Mouse (Mus musculus): ENCODE results near the gene S100a13. TPM values are rescaled to one million over a fixed set of nuclear protein-coding genes. Genes with fewer than 3 reads are reported as not detected.

Gene S100a13
- total RNA-seq, 2 experiments from 2014 or later = 20.9 to 21.8 TPM

- intact Hi-C loops (cut with DNase I) = no loop called here
- no peak for DNase-seq (ENCODE audit: low spot score in 2 of 2)
Measured at GRCm38 (mm10) chr3:90537141-90537904, 23.1 kb downstream of the S100a13 start, which contains the start of gene S100a16. Gene S100a16, plus strand, starts transcription at chr3:90537254.

- intact Hi-C loops (cut with DNase I) = no loop called here
- no peak for DNase-seq (ENCODE audit: low spot score in 2 of 2)
Measured at GRCm38 (mm10) chr3:90537905-90538296, 23.7 kb downstream of the S100a13 start.

- intact Hi-C loops (cut with DNase I) = no loop called here
- no peak for DNase-seq (ENCODE audit: low spot score in 2 of 2)
Measured at GRCm38 (mm10) chr3:90540904-90541303, 26.7 kb downstream of the S100a13 start.

- intact Hi-C loops (cut with DNase I) = no loop called here
- no peak for DNase-seq (ENCODE audit: low spot score in 2 of 2)
Measured at GRCm38 (mm10) chr3:90549676-90550420, 35.6 kb downstream of the S100a13 start.

- intact Hi-C loops (cut with DNase I) = no loop called here
- DNase-seq (ENCODE audit: low spot score in 2 of 2) = no peak
Measured at GRCm38 (mm10) chr3:90550421-90550790, 36.2 kb downstream of the S100a13 start.

GRCm38 (mm10) chr3:90552231-90552630 is 38.0 kb downstream of the S100a13 start:
- no peak for DNase-seq (ENCODE audit: low spot score in 2 of 2)
- intact Hi-C loops (cut with DNase I) = no loop called here

GRCm38 (mm10) chr3:90555954-90556353 is 41.7 kb downstream of the S100a13 start:
- no peak for DNase-seq (ENCODE audit: low spot score in 2 of 2)
- intact Hi-C loops (cut with DNase I) = no loop called here

GRCm38 (mm10) chr3:90560008-90560628 is 45.9 kb downstream of the S100a13 start, which contains the start of gene S100a3:
Gene S100a3, plus strand, starts transcription at chr3:90560578.
- no peak for DNase-seq (ENCODE audit: low spot score in 2 of 2)
- intact Hi-C loops (cut with DNase I) = no loop called here

Other genes starting within 250 kb of the S100a13 start
- gene Dennd4b, start 249.2 kb upstream of the S100a13 start, total RNA-seq (2021) = 10 to 100 TPM; 34.8 to 39.8 TPM
- gene Gatad2b, start 221.3 kb upstream of the S100a13 start, total RNA-seq (2021) = 10 to 100 TPM; 85.1 to 97.8 TPM
- 1 to 10 TPM; 4.8 to 6.2 TPM for gene Slc27a3, start 124.5 kb upstream of the S100a13 start, total RNA-seq (2021)
- gene Ints3, start 80.8 kb upstream of the S100a13 start, total RNA-seq (2021) = 10 to 100 TPM; 57.6 to 70.1 TPM
- gene Npr1, start 48.6 kb upstream of the S100a13 start, total RNA-seq (2021) = 1 to 10 TPM; 2.5 to 4.2 TPM
- gene Ilf2, start 38.3 kb upstream of the S100a13 start, total RNA-seq (2021) = 10 to 100 TPM; 73.5 to 82.2 TPM
- 10 to 100 TPM; 52.8 to 54.7 TPM for gene Snapin, start 23.4 kb upstream of the S100a13 start, total RNA-seq (2021)
- 100 to 1,000 TPM; 160 to 168 TPM for gene Chtop, start 4.9 kb upstream of the S100a13 start, total RNA-seq (2021)
- 100 to 1,000 TPM; 118 to 137 TPM for gene S100a1, start within 50 bp of the S100a13 start, total RNA-seq (2021)
- under 1 TPM; 0.34 to 0.44 TPM for gene S100a14, start 12.4 kb downstream of the S100a13 start, total RNA-seq (2021)
- 10 to 100 TPM; 79.4 to 89.8 TPM for gene S100a16, start 22.8 kb downstream of the S100a13 start, total RNA-seq (2021)
- 1 to 10 TPM in 1 of 2 experiments, under 1 TPM in 1; 0.88 to 1.4 TPM for gene S100a3, start 46.1 kb downstream of the S100a13 start, total RNA-seq (2021)
- gene S100a2, start 75.8 kb downstream of the S100a13 start, total RNA-seq (2021) = not detected
- gene Gm42674, start 87.5 kb downstream of the S100a13 start, total RNA-seq (2021) = not detected
- 1 to 10 TPM; 3.7 to 4.0 TPM for gene S100a4, start 89.3 kb downstream of the S100a13 start, total RNA-seq (2021)
- not detected for gene S100a5, start 94.1 kb downstream of the S100a13 start, total RNA-seq (2021)
- 10 to 100 TPM; 28.7 to 30.9 TPM for gene S100a6, start 98.4 kb downstream of the S100a13 start, total RNA-seq (2021)
- gene S100a7a, start 139.6 kb downstream of the S100a13 start, total RNA-seq (2021) = under 1 TPM; 0.57 to 0.59 TPM
- gene S100a8, start 154.5 kb downstream of the S100a13 start, total RNA-seq (2021) = 1 to 10 TPM in 1 of 2 experiments, not detected in 1; 1.5 TPM
- not detected for gene S100a9, start 181.3 kb downstream of the S100a13 start, total RNA-seq (2021)
- not detected for gene Pglyrp4, start 212.5 kb downstream of the S100a13 start, total RNA-seq (2021)